Mouse (Mus musculus) urinary bladder, postnatal 36 days (tissue): ENCODE measurements around the gene Olfr448.

Experiments
- DNase-seq, 2 experiments: peaks; one replicate each; pipeline ENCODE4 v3.0.0; 2022; ENCODE audit warnings: low spot score in 2 of 2, mixed read lengths in 1 of 2

Olfr448 gene

DNA sequence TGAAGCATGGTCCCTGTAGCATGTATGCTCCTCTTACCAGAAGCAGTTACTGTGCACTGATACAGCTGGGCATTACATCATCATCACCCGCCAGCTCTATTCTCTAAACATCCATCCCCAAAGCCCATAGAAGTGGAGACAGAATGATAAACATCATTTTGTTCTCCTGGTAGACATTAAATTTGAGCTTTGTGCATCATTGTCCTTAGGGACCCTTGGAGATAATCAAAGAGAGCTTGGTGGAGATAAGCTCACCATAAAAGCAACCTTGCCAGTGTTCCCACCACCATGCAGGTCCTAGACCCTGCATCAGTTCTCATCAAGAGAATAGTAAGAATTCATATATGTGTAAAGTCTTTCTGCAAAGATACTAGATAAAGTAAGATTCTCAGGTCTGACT, at the start of gene Olfr448:
TSS of gene Olfr448 (plus strand) at position 301 of the 400 bp plus-strand sequence.
- no peak for DNase-seq

DNA sequence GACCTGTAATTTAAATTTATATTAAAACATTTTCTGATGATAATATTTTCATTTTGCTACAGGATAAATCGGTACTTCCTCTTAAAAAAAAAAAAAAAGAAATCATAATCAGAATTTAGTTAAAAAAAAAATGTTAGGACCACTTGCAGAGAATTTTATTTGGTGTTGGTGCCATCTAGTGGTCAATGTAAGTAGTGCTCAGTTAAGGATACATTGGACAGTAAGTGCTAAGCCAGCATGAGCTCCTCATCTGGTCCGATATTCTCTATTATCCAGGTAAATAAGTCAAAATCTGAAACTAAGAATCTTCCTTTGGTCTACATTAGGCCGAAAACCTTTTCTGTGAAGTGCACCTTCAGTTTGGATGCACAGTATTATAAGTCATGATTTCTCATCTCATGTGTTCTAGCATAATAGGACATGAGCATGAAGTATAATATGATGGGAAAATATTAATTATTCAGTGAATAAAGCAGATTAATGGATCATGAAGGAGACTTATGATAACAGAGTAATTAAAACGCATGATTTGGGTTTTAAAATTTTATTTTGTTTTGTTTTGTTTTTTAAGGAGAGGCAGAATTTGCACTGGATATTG, 29.9 kb upstream of the Olfr448 start:
- peak in 1 of 2 experiments; percentile 3 for DNase-seq

DNA sequence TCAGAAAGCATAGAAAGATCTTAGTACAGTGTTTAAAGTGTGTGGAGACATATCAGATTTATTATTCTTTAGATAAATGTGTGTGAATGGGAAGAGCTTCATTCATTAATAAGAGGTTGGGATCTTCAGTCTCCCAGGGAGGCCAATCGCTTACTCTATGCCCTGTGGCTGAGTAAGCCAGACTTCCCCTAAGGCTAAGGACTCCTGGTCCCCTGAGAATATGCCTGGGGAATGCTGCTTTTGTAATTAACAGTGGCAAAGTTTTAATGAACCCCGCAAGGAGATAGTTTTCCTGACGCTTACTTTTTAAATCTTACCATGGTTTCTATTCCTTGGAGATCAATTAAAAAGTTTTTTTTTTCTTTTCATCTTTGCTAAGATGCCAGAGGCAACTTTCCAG, 20.5 kb upstream of the Olfr448 start:
- no peak for DNase-seq

DNA sequence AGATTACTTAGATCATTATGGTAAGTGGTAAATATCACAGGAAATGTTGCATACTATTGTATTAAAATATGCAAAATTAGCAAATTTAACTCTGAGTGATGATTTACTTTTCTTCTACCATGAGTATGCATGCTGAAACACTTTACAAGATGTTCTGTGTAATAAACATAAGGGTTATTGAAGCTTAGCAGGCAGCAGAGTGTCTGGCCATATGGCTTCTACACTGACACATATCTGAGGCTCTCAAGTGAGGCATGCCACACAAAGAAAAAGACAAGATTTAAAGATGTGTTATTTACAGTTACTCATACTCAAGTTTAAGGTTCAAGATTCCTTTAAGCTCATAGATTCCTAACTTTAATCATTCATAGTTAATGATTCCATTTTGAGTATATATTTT, 13.9 kb upstream of the Olfr448 start:
- no peak for DNase-seq

DNA sequence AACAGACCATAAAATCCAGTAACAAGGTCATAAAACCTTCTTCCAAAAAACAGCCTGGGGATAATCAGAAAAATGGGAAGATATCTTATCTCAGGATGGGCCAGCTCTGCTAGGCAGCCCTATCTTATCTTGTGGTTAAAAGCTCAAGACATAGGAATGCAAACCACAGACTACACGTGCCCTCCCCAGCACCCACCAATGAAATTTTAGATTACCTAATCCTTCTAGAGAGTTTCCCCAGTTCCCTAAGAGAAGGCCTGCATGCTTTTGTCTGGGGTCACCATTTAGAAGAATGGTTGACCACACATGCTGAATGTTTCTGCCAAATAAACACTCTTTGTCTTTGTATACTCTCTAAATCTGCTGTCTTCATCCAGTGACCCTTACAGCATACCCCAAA, 10.1 kb downstream of the Olfr448 start:
- DNase-seq = no peak

DNA sequence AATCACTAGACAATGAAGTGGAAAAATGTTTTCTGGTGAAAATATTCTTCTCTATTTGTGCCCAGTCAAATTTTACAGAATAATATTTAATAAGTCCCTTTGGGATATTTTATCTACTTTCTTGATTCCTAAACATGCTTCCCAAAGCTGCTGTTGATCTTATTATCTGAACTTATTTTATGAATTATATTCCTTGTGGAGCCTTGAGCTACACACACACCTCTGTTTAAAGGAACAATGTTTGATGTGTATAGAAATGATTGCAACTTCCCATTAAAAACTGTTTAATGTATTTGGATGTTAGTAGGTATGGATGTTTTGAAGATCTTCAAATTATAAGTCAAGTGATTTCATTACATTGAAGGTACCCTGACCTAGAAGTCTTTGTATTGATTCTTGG, 18.3 kb downstream of the Olfr448 start, which contains the start of gene Olfr447:
TSS of gene Olfr447 (plus strand) at position 301 of the 400 bp plus-strand sequence.
- DNase-seq = no peak

DNA sequence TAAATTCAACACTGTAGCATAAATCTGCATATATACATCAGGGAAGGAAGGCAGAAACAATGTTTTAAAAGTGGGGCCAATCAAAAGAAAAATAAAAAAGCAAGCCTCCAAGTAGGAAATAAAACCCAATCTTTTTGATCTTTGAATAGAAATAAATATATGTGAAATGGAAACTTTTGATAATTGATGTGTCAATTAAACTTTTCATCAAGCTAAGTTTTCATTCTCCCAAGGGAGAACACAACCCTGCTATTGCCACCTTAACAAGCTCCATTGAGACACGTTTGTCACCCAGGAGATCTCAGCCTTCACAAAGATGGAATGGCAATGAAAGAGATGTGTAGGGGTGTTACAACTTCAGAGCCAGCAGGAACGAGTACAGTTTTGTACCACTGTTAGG, 30.8 kb downstream of the Olfr448 start, which contains the start of gene Olfr446:
TSS of gene Olfr446 (plus strand) at position 301 of the 400 bp plus-strand sequence.
- no peak for DNase-seq
